Mouse (Mus musculus) retina, embryonic 14.5 days (tissue): ENCODE measurements around the gene Mgat4c.
"Not testable (repeated sequence)": the region's sequence is repeated elsewhere in the genome, so short reads cannot be mapped to it uniquely, and the experiment has no call there.

Experiments
- DNase-seq: peaks from one replicate; pipeline ENCODE4 v3.0.0-alpha.2; 2015; ENCODE audit warnings: low spot score

Mgat4c gene

GRCm38 (mm10) chr10:102127340-102127739 is 446.1 kb downstream of the Mgat4c start:
- no peak for DNase-seq

- DNase-seq = peak; percentile 53
Observed at GRCm38 (mm10) chr10:102154865-102155264, 473.6 kb downstream of the Mgat4c start.

- no peak for DNase-seq
Observed at GRCm38 (mm10) chr10:102155853-102156252, 474.6 kb downstream of the Mgat4c start.

GRCm38 (mm10) chr10:102158809-102159208 is 477.5 kb downstream of the Mgat4c start:
- peak; percentile 59 for DNase-seq

- no peak for DNase-seq
Observed at GRCm38 (mm10) chr10:102184726-102185125, 503.4 kb downstream of the Mgat4c start.

- DNase-seq = no peak
Observed at GRCm38 (mm10) chr10:102191646-102192045, 510.4 kb downstream of the Mgat4c start.

GRCm38 (mm10) chr10:102196850-102197249 is 515.6 kb downstream of the Mgat4c start:
- DNase-seq = no peak

- peak; percentile 39 for DNase-seq
Observed at GRCm38 (mm10) chr10:102238558-102239211, 557.4 kb downstream of the Mgat4c start.

- no peak for DNase-seq
Observed at GRCm38 (mm10) chr10:102243897-102244296, 562.6 kb downstream of the Mgat4c start.

GRCm38 (mm10) chr10:102244601-102245000 is 563.3 kb downstream of the Mgat4c start:
- no peak for DNase-seq

GRCm38 (mm10) chr10:102245269-102245668 is 564.0 kb downstream of the Mgat4c start:
- DNase-seq = no peak

- no peak for DNase-seq
Observed at GRCm38 (mm10) chr10:102308892-102309479, 627.7 kb downstream of the Mgat4c start.

- no peak for DNase-seq
Observed at GRCm38 (mm10) chr10:102365685-102366381, 684.5 kb downstream of the Mgat4c start.

- DNase-seq = no peak
Observed at GRCm38 (mm10) chr10:102370576-102370975, 689.3 kb downstream of the Mgat4c start.

- no peak for DNase-seq
Observed at GRCm38 (mm10) chr10:102372111-102372510, 690.8 kb downstream of the Mgat4c start.

GRCm38 (mm10) chr10:102374061-102374460 is 692.8 kb downstream of the Mgat4c start:
- DNase-seq = no peak

GRCm38 (mm10) chr10:102377377-102377776 is 696.1 kb downstream of the Mgat4c start:
- DNase-seq = no peak

- no peak for DNase-seq
Observed at GRCm38 (mm10) chr10:102389223-102389622, 707.9 kb downstream of the Mgat4c start.

- peak; percentile 63 for DNase-seq
Observed at GRCm38 (mm10) chr10:102417654-102418272, 736.5 kb downstream of the Mgat4c start.

GRCm38 (mm10) chr10:102435048-102435447 is 753.8 kb downstream of the Mgat4c start:
- DNase-seq = peak; percentile 47

GRCm38 (mm10) chr10:102435467-102435866 is 754.2 kb downstream of the Mgat4c start:
- DNase-seq = not testable (repeated sequence)
